Mouse (Mus musculus) urinary bladder, adult 2 months (tissue): ENCODE measurements at regions not wholly inside any gene's neighbourhood (a gene's known extent, or its start where the extent isn't known, plus 50 kb on each side); places are given as distances from the start of the nearest gene placed in this dataset.

Experiments used
- DNase-seq: peaks from one replicate; pipeline ENCODE4 v3.0.0; 2022; ENCODE audit warnings: low spot score

GRCm38 (mm10) chr14:24770015-24770977 lies 283.4 kb downstream of the Rps24 start:
- no peak for DNase-seq

GRCm38 (mm10) chr14:24771663-24772062 lies 284.7 kb downstream of the Rps24 start:
- no peak for DNase-seq

GRCm38 (mm10) chr14:24772129-24772528 lies 285.2 kb downstream of the Rps24 start:
- no peak for DNase-seq

- peak; percentile 74 for DNase-seq
These were observed 292.1 kb downstream of the Rps24 start for GRCm38 (mm10) chr14:24778748-24779630.

GRCm38 (mm10) chr14:24781674-24782073 lies 294.7 kb downstream of the Rps24 start:
- DNase-seq, result no peak

- DNase-seq, result no peak
These were observed 297.0 kb downstream of the Rps24 start for GRCm38 (mm10) chr14:24783889-24784288.

- no peak for DNase-seq
These were observed 298.5 kb downstream of the Rps24 start for GRCm38 (mm10) chr14:24785452-24785851.

DNA sequence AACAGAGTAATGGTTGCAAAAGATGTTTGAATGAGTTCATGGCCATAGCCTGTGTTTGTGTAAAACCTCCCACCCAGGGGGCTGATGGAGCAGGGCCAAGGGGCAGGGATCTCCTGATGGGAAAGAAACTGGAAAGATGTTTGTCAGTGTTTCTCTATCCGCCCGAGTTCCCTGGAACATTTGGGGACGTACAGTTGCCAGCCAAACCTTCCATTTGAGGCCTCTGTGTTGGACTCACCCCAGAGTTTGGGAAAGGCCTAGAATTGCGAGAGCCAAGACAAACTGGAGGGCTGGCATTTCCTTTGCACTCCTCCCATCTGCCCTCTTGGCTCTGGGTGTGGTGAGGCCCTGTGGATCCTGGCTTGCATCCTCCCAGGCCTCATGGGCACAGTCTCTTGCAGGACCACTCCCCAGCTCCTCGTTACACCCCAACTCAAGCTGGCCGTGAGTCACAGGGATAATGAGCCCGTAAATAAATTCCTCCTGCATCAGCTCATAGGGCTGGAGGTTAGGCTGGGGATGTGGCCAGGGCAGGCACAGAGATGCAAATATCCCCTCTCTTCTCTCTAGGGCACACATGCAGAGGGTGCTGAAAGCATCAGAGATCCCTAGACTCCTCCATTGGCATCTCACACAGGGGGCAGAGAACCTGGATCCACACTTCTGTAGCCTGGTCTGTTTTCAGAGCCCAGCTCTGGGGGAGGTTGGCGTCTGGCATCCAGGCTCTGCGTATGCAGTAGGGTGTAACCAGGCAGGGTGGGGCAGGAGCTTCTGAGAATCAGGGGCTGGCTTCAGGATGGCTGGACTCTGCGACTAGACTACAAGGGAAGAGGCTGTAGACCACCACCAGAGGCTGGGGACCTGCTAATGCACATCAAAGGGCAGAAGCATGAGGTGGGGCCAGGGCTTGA lies 306.7 kb downstream of the Rps24 start:
- peak; percentile 31 for DNase-seq

DNA sequence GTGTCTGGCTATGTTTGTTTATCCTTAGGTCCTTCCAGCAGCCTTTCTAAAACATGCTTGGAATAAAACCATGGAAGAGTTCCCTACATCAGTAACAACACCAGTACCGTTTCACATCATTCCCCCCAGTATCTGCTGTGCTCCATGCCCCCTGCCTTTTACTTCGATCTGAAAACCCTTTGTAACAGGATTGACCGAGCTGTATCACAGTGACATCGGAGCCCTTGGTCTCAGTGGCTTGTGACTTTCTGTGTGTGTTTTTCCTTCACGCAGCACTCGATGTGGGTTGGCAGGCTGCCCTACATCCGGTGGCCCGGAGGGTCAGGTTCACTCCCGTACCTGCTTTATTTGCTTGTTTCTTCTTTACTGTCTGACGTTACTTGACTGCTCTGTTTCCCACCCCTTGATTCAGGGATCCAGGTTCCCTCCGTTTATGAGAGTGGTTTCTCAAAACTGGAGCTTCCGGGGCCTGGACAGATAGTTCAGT lies 307.5 kb downstream of the Rps24 start:
- no peak for DNase-seq

DNA sequence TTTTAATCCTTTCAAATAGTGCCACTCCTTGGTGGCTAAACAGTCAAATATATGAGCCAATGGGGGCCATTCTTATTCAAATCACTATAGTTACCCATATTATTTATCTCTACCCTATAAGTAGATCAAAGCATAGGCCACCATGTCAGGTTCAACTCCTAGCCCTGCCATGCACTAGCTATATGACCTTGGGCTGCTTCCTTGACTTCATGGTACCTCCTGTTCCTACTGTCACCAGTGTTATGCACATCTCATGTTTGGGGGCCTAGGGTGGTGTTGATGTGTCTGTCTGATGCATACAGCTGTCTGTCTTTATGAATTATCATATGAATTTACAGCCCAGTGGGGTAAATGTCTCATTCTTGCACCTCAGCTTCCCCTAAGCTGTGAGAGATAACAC lies 310.6 kb downstream of the Rps24 start:
- no peak for DNase-seq

DNA sequence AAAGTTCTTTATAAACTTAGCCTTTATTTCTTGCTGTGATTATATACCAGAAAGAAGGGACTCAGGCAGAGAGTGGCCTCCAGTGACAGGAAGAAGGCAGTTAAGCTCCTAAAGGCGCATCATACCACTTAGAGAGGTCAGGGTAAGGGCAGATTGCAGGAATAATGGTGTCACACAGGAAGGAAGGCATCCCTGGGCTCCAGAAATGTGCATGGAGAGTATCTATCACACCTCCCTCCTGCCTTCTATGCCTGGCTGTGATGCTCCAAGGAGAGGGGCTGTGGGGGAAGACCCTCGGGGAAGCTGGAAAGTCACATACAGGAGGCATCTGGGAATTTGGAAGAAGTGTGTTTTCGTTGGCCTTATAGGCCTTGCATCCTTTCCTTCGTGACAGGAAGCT lies 311.1 kb downstream of the Rps24 start:
- no peak for DNase-seq

DNA sequence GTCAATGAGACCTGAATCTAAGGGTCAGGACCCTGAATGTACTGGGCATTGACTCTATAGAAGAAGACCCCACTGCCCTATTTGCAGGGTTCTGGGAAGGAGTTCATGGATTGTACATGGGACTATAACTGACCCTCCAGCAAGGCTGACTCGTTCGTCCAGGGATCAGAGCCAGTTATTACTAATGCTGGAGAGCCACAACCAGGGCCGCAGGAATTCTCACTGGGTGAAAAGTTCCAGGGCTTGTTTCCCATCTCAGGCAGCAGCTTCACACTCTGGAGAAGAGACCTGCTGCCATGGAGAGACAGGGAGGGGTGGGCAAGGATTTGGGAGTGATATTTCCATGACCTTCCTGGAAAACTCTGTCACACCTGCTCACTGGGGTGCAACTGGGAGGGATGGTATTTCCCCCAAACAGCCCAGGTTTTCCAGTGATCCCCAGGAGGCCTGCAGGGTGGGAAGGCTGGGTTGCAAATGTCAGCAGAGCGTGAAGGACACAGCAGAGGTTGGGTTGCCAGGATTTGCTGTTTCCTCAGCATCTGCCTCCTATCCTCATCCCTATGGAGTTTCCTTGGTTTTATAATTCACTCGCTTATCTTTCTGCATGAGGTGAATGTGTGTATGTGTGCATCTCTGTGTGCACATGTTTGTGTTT lies 316.2 kb downstream of the Rps24 start:
- no peak for DNase-seq

DNA sequence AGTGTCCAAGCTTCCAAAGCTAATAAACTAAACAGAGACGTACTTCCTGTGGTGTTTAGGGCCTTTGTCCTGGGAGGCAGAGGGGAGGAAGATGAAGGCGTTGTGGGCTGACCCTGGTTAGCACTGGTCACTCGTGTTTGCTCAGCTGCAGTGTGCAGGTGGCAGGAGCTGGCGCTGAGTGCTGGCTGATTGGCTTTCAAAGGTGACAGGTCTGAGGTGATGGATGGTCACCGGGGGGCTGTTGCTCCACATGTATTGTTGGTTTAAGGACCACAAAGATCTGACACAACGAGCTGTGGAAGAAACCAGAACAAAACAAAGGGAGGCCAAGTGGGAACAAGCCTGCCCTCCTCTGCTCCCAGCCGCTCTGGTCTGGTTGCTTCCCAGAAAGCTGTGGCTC lies 320.1 kb downstream of the Rps24 start:
- no peak for DNase-seq

DNA sequence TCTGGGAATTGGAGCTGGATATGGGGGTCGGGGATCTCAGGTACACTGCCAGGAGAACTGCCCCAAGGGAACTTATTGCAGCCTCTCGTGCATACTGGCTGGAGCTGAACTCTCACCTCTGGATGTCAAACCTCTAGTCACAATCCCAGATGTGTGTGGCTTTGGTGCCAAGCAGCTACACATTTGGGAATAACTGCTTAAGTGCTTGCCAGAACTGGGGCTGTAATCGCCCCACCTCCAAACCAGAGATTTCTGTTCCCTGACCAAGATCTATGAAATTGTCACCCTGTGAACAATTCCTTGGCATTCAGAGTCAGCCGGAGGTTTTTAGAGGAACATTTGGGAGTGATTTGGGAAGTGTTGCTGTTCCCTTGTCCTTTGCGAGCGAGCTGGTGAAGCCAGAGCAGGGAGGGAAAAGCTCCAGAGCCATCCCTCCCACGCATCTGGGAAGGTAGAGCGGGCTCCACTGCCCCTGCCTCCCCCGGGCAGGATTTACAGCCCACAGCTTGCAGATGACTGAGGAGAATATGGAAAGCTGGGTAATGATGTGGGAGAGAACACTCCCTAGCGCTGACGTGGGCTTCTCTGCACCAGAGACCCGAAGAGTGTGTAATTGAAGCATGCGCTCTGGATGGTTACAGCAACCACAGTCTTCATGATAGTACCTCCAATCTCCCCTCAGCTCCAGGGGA lies 336.1 kb downstream of the Rps24 start:
- no peak for DNase-seq

DNA sequence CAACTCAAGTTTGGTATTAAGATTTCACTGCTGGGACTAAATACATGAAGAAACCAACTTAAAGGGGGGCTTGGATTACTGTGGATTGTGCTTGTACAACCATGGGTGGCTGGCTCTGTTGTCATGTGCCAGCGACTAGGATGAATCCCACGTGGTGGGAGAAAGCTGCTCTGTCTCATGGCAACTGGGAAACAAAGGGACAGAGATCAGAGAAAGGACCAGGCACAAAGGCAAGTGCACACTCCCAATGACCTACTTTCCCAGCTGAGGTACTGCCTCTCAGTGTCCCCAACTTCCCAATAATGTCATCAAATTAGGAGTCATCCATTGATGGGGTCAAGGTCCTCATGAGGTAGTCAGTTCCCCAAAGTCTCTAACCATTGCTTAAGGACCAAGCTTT lies 337.4 kb downstream of the Rps24 start:
- no peak for DNase-seq

DNA sequence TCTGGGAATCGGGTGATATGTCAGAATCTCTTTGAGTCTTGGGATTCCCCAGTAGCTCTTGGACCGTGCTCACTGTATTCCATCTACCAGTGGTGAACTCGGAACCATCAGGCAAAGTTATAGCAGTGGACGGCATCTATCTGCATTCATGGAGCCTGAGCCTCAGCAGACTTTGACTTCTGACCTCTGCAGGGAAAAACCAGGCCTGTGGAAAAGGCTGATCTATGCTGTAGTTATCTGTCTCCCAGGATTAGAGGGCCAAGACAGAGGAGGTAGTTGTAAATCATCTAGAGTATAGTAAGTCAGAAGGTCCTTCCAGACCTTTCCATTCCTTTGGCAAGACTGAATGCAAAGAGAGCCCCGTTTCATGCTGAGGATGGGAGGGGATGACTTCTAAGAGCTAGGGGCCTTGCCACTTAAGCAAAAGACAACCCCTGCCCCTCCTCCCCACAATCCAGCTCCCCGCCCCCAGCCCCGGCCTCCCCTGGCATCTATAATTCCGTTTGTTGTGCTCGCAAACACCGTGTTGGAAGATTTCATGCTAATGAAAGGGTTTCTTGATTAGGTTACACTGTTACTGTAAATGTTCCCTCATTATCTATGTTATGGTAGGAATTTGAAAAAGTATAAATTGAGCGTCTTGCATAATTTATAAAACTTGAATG lies 338.9 kb downstream of the Rps24 start:
- no peak for DNase-seq

DNA sequence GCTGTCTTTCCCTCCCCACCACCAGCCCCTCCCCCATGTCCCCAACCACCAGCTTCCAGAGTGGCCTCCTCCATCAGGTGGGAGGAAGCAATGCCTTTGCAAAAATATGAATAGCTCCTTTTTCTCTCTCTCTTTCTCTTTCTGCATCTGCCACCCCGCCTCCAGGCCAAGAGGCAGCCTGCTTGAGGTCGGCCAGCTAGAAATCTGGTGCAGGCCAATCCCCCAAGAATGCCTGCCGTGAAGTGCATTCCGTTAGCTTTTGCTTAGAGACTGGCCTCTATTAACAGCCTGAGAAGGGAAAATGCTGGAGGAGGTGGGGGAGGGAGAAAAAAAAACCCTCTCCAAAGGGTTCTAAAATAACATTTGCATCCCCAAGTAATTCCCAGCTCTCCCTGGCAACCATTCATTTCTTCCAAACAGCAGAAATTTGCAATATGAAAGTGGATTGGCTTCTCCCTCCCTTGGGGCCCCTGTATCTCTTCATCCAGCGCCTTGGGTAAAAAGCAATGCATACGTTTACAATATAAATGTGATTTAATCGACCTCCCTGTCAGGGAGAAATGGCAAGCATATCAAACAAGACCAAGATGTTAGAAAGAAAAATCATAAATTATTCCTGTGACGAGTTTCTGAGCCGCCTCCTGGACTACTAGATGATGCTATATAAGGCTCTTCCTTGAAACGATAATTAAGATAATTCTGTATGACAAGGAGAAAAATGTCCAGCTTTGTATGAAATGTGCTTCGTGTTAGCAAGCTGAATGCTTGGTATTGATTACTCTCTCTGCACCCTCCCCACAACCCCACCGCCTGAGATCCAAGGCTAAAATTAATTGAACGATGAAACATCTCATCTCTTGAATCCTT lies 339.8 kb downstream of the Rps24 start:
- no peak for DNase-seq

- DNase-seq, result no peak
These were observed 340.6 kb downstream of the Rps24 start for GRCm38 (mm10) chr14:24827381-24828031.
